In the genomic region with DNA sequence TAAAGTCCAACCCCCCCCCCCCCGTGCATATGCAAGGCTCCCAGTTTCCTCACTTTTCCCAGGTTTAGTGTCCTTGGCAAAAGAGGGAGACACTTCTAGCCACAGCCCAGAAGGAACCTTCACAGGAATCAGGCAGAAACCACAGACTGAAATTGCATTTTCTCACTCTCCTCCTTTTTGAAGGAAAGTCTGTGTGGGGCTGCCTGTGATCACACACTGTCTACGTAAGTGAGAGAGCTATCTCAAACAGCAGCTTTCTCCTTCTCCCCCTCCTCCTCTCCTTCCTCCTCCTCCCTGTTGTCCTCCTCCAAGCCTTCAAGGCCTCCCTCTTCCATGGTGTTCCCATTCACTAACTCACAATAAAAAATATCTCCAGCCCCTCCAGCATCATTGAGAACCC, we compare ENCODE assay signal across 20 mouse cellular contexts.
"Had no signal": no experiment of that assay in that cellular context is flagged by ENCODE, and none has a peak within 500 bp of the region (broad histone marks: within the 10 kb centered on the region; RNA-seq: fewer than 3 reads in every experiment).

No protein-coding gene starts in this region.

- H3K36me3 ChIP-seq: limb, embryonic 10.5 days; limb, embryonic 13.5 days; liver, embryonic 12.5 days; liver, embryonic 15.5 days; lung, embryonic 15.5 days; stomach, embryonic 15.5 days had no signal

- H3K4me2 ChIP-seq: limb, embryonic 13.5 days; liver, embryonic 12.5 days; liver, embryonic 15.5 days; lung, embryonic 15.5 days; midbrain, embryonic 11.5 days; stomach, embryonic 15.5 days had no signal

- H3K4me3 ChIP-seq: limb, embryonic 10.5 days; limb, embryonic 13.5 days; liver, embryonic 12.5 days; liver, embryonic 15.5 days; lung, embryonic 15.5 days; megakaryocyte, embryonic 14.5 days; stomach, embryonic 15.5 days had no signal

- H3K9ac ChIP-seq: limb, embryonic 13.5 days; liver, embryonic 12.5 days; liver, embryonic 15.5 days; lung, embryonic 15.5 days; stomach, embryonic 15.5 days had no signal

- H3K27me3 ChIP-seq: limb, embryonic 13.5 days; liver, embryonic 12.5 days; liver, embryonic 15.5 days; lung, embryonic 15.5 days; megakaryocyte, embryonic 14.5 days; stomach, embryonic 15.5 days had no signal

- DNase-seq: kidney, adult 2 months; kidney, postnatal 25 days; layer of hippocampus, postnatal 36 days; liver; lung, adult 18-20 months; lung, postnatal 10 days; lung, postnatal 36 days; right cerebral cortex, postnatal 25 days; spleen, adult 18-20 months; thymus, adult 18-20 months; thymus, postnatal 36 days had no signal

- H3K4me1 ChIP-seq: limb, embryonic 10.5 days; limb, embryonic 13.5 days; liver, embryonic 12.5 days; liver, embryonic 15.5 days; lung, embryonic 15.5 days; megakaryocyte, embryonic 14.5 days; stomach, embryonic 15.5 days had no signal

- H3K9me3 ChIP-seq: limb, embryonic 10.5 days; limb, embryonic 13.5 days; liver, embryonic 12.5 days; liver, embryonic 15.5 days; lung, embryonic 15.5 days; stomach, embryonic 15.5 days had no signal

- ATAC-seq: liver, embryonic 12.5 days had no signal

- H3K27ac ChIP-seq: kidney, postnatal 0 days; limb, embryonic 10.5 days; limb, embryonic 13.5 days; liver, embryonic 12.5 days; liver, embryonic 15.5 days; lung, embryonic 15.5 days; stomach, embryonic 15.5 days had no signal
